Mouse (Mus musculus): Measurements from ENCODE around the gene Shld2.
A peak's percentile ranks its signal among the peaks of the same experiment; 100 is the strongest.

- TF ChIP-seq CTCF (IDR thresholded peaks at IDR 0.05; ENCODE audit: low read depth) (no peak), EP300 (IDR thresholded peaks at IDR 0.05; ENCODE audit: low read depth) (peak; percentile 40; the same call in 1 of the 2 replicates)
These were observed 35.1 kb downstream of the Shld2 start for GRCm38 (mm10) chr14:34275225-34275624.

Measured in liver, postnatal 0 days (tissue).